Mouse (Mus musculus) intestine, embryonic 16.5 days (tissue): ENCODE results near the gene Dnajb1. TPM values are rescaled to one million over a fixed set of nuclear protein-coding genes. Genes with fewer than 3 reads are reported as not detected.

ENCODE experiments used
- ATAC-seq: fragments of 200-750 bp; cut with Nextera tagmentation; 2 replicates; pipeline ENCODE4 v1.8.0; 2017; ENCODE audit warnings: moderate TSS enrichment, moderate library complexity
- H3K27ac ChIP-seq: fragments of 300-500 bp; sonication (generic); 2 replicates; pipeline ENCODE4 v1.5.1; 2014; ENCODE audit warnings: mild to moderate bottlenecking, low read length
- H3K27me3 ChIP-seq: fragments of 300-500 bp; sonication (generic); replicated peaks from 2 replicates; pipeline ENCODE4 v1.6.1; 2014; ENCODE audit warnings: low read length, control low read depth, mixed read lengths; ENCODE audit not compliant: control insufficient read depth, insufficient read depth
- H3K36me3 ChIP-seq: fragments of 300-500 bp; sonication (generic); 2 replicates; pipeline ENCODE4 v1.6.1; 2014; ENCODE audit warnings: low read length, control low read depth; ENCODE audit not compliant: control insufficient read depth, insufficient read depth
- H3K4me1 ChIP-seq: fragments of 300-500 bp; sonication (generic); 2 replicates; pipeline ENCODE4 v1.6.1; 2014; ENCODE audit warnings: low read length, control low read depth, mixed read lengths; ENCODE audit not compliant: control insufficient read depth, insufficient read depth
- H3K4me2 ChIP-seq: fragments of 300-500 bp; sonication (generic); 2 replicates; pipeline ENCODE4 v1.6.1; 2014; ENCODE audit warnings: low read depth, low read length, control low read depth
- H3K4me3 ChIP-seq: fragments of 300-500 bp; sonication (generic); 2 replicates; pipeline ENCODE4 v1.5.1; 2014; ENCODE audit warnings: mild to moderate bottlenecking, low read length
- H3K9ac ChIP-seq: fragments of 300-500 bp; sonication (generic); 2 replicates; pipeline ENCODE4 v1.6.1; 2014; ENCODE audit warnings: low read depth, low read length
- H3K9me3 ChIP-seq: fragments of 300-500 bp; sonication (generic); 2 replicates; pipeline ENCODE4 v1.6.1; 2016; ENCODE audit warnings: low read length, control low read depth; ENCODE audit not compliant: control insufficient read depth
- WGBS: fragments of 180-500 bp; shearing (Covaris S2); extraction: QIAGEN DNeasy Blood & Tissue Kit; methylation state at CpG from one replicate; pipeline ENCODE4 v1.1.7; 2014; 5-methylcytosine and 5-hydroxymethylcytosine counted together
- polyA plus RNA-seq: library from polyadenylated mRNA; unstranded; fragments of >200 nt; fragmentation: Nextera tagmentation; extraction: Ambion mirVana; gene quantifications from 2 replicates; pipeline ENCODE4 v1.2.1, GENCODE M21; 2015

Gene Dnajb1
- polyA plus RNA-seq, 1 experiment from 2014 or later: 52.0 TPM

DNA sequence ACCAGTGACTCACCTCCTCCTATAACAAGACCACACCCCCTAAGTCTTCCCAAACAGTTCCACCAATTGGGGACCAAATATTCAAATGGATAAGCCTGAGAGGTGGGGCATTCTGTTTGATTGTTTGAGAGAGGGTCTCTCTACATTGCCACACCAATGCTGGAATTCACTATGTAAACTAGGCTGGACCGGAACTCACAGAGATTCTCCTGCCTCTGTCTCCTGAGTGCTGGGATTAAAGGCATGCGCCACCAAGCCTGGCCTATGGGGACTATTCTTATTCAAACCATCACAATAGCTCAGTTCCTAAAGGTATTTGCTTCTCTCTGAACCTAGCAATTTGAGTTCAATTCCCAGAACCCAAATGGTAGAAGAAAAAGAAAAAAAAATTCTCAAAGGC is 10.6 kb downstream of the Dnajb1 start:
- H3K36me3 ChIP-seq: no peaks in the 10 kb centered on the region
- peaks cover 2% of the 10 kb centered on the region; the same call in 1 of the 2 replicates for H3K4me1 ChIP-seq
- no peak overlapping the region for H3K9ac ChIP-seq
- WGBS: 92% methylated on average over 2 of the region's 2 CpGs
- no peaks in the 10 kb centered on the region for H3K9me3 ChIP-seq
- no peak for ATAC-seq
- H3K4me3 ChIP-seq: no peak overlapping the region
- H3K4me2 ChIP-seq: no peak overlapping the region
- no peaks in the 10 kb centered on the region for H3K27me3 ChIP-seq
- H3K27ac ChIP-seq: no peak overlapping the region

DNA sequence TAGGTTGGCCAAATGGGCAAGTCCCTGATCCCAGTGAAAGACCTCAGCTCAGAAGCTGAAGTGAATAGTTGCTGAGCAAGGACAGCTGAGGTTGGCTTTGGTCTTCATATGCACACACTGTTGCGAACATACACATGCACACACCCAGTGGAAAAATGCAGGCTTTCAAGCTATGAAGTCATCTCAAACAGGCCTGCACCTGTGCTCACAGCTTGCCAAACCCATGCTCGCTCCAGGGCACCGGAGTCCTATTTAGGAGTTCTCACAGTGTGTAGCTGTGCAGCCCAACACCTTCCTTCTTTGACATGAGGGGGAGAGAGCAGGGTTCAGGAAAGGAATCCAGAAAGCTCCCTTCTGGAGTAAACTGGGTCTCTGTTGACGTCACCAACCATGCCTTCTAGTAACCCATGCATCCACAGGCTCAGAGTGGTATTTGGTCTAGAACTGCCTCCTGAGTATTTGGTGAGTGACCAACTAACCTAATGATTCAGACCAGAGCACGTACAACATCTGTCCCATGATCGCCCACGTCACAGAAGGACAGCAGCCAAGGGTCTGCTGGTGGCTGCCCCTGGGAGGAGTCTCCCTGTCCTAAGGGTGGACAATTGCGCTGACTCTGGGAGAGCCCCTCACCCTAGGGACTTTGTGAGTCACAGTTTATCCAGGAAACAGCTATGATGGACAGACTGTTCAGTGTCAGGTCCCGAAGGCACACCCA is 11.7 kb downstream of the Dnajb1 start:
- H3K4me2 ChIP-seq: no peak overlapping the region
- no peak for ATAC-seq

DNA sequence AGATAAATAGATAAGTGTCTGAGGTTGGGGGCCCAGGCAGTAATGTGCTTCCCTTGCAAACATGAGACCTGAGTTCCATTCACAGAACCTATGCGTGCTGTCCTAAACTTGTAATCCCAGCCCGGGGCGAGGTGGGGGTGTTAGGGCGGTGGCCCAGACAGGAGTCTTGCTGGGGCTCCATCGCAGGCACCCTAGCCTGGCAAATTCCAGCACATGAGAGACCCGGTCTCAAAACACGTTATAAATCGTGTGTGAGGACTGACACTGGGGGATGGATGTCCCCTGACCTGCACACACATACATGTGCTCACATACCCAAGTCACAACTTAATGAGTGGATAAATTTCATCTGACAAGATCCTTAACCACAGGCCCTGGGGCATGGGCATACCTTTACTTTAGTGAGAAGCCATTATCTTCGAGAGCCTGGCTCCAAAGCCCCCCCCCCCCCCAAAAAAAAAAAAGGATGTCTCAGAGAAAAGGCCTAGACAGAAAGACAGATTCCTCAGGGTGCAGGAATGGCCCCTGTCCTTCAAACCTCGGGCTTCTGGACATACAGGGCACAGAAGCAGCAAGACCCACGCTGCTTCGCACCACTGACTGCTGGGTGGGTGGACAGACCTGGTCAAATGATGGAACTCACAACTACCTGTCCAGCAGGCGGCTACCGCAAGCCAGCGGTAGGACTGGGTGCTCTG is 13.8 kb downstream of the Dnajb1 start:
- H3K4me2 ChIP-seq: peak overlapping the region; percentile 80
- H3K9me3 ChIP-seq: no peaks in the 10 kb centered on the region
- H3K27me3 ChIP-seq: no peaks in the 10 kb centered on the region
- no peaks in the 10 kb centered on the region for H3K36me3 ChIP-seq
- peak overlapping the region; percentile 42 for H3K4me3 ChIP-seq
- no peak; the same call in 1 of the 2 replicates for ATAC-seq
- WGBS: 51% methylated on average over 15 of the region's 15 CpGs
- peaks cover 2% of the 10 kb centered on the region; the same call in 1 of the 2 replicates for H3K4me1 ChIP-seq
- peak overlapping the region; percentile 60; the same call in 1 of the 2 replicates for H3K9ac ChIP-seq
- no peak overlapping the region for H3K27ac ChIP-seq

More for the DNA sequence above, 11.7 kb downstream of the Dnajb1 start:
- Histone ChIP-seq H3K4me1 (peaks cover 2% of the 10 kb centered on the region; the same call in 1 of the 2 replicates), H3K9ac (no peak overlapping the region), H3K36me3 (no peaks in the 10 kb centered on the region), H3K27ac (no peak overlapping the region), H3K9me3 (no peaks in the 10 kb centered on the region), H3K4me3 (no peak overlapping the region), H3K27me3 (no peaks in the 10 kb centered on the region)
- 85% methylated on average over 9 of the region's 9 CpGs for WGBS

DNA sequence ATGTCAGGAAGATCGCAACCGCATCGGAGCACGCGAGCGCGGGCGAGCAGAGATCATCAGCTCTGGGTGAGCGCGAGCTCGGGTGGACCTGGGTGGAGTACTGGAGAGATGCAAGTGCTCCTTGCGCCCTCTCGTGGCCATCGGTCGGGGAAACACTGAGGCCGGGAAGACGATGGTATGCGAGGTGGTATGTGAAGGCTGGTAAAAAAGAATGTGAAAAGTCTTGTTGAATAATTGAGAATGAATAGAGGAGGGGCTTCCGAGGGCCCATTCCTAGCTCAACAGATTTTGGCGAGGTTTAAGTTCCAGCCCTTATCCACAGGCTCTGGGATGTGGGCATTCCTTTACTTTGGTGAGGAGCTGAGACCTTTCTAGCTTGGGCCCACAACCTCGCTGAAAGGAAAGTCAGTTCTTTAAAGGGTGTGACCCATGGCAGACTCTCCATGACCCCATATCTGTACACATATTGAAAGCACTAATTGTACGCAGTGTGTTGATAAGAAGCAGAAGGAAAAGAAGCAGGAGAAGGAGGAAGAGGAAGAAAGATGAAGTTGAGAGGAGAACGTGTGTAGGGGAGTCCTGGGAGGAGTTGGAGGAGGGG is 14.5 kb downstream of the Dnajb1 start:
- Histone ChIP-seq H3K9ac (peak overlapping the region; percentile 60; the same call in 1 of the 2 replicates), H3K4me3 (peak overlapping the region; percentile 42), H3K9me3 (no peaks in the 10 kb centered on the region), H3K36me3 (no peaks in the 10 kb centered on the region), H3K4me2 (peak overlapping the region; percentile 80), H3K27me3 (no peaks in the 10 kb centered on the region), H3K4me1 (peaks cover 2% of the 10 kb centered on the region; the same call in 1 of the 2 replicates), H3K27ac (no peak overlapping the region)
- peak; percentile 91 for ATAC-seq
- WGBS: 7% methylated on average over 23 of the region's 23 CpGs

DNA sequence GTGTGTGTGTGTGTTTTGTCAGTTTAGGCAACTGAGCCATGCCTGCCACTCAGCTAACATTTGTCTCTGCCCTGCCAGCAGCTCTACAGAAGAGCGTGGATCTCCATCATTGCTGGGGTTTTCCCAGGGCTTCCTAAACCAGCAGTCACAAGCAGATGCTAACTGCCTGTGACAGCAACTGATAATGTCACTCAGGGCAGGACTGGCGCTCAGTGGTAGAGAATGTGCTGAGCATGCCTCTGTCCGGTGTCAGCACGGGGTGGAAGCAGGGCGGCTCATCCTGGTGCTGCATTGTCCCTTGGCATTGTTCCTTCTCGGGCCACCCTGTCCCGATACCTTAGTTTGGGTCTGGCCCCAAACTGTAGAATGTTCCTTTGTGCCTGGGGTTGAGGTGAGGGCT is 15.6 kb downstream of the Dnajb1 start:
- H3K9me3 ChIP-seq: no peaks in the 10 kb centered on the region
- H3K9ac ChIP-seq: no peak overlapping the region
- H3K4me3 ChIP-seq: no peak overlapping the region
- H3K4me2 ChIP-seq: no peak overlapping the region
- peaks cover 2% of the 10 kb centered on the region; the same call in 1 of the 2 replicates for H3K4me1 ChIP-seq
- no peaks in the 10 kb centered on the region for H3K27me3 ChIP-seq
- no peak overlapping the region for H3K27ac ChIP-seq
- ATAC-seq: no peak
- 85% methylated on average over 7 of the region's 7 CpGs for WGBS
- no peaks in the 10 kb centered on the region for H3K36me3 ChIP-seq

DNA sequence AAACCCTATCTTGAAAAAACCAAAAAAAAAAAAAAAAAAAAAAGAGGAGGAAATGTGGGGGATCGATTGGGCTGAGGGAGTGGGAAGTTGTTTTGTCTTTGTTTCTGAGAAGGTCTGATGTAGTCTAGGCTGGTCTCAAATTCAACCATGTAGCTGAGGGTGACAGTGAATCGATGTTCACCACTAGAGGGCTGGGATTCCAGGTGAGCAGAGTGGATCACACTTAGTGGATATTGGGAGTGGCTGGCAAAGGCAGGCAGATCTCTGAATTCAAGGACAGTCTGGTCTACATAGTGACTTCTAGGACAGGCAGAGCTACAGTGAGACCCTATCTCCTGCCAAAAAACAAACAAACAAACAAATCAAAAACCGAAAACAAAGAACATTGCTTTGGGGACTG is 16.7 kb downstream of the Dnajb1 start:
- H3K27ac ChIP-seq: no peak overlapping the region
- no peak overlapping the region for H3K4me3 ChIP-seq
- no peaks in the 10 kb centered on the region for H3K36me3 ChIP-seq
- WGBS: 36% methylated on average over 3 of the region's 3 CpGs
- peaks cover 2% of the 10 kb centered on the region; the same call in 1 of the 2 replicates for H3K4me1 ChIP-seq
- 0 out of 2 replicates have a peak, but pooled peaks have one; percentile 32 for ATAC-seq
- H3K4me2 ChIP-seq: no peak overlapping the region
- H3K27me3 ChIP-seq: no peaks in the 10 kb centered on the region
- no peak overlapping the region for H3K9ac ChIP-seq
- no peaks in the 10 kb centered on the region for H3K9me3 ChIP-seq

DNA sequence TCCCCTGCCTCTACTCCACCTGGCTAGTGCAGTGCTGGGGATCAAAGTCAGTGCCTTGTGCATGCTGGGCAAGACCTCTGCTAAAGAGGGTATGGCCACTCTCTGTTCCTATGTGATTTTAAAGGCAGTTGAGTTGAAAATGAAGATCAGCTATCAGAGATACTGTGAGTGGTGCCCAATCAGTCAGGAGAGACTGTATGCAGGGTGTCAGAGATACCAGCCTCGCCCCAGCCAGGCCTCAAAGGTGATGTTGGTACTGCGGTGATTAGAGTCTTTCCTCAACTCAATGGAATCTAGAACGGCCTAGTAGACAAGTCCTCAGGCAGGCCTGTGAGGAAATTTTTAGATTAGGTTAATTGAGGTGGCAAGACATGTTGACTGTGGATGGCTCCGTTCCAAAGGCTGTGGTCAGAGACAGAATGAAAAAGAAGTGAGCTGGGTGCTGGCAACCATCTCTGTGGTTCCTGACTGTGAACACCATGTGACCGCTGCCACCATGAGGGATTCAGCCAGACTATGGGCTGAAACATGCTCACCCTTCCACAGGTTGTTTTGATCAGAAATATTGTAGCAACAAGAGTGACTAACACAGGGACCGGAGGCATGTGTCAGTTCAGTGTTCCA is 17.8 kb downstream of the Dnajb1 start:
- no peaks in the 10 kb centered on the region for H3K36me3 ChIP-seq
- no peak overlapping the region for H3K9ac ChIP-seq
- H3K27ac ChIP-seq: no peak overlapping the region
- peaks cover 2% of the 10 kb centered on the region; the same call in 1 of the 2 replicates for H3K4me1 ChIP-seq
- WGBS: 88% methylated on average over 6 of the region's 6 CpGs
- H3K27me3 ChIP-seq: no peaks in the 10 kb centered on the region
- no peak for ATAC-seq
- no peak overlapping the region for H3K4me2 ChIP-seq
- H3K4me3 ChIP-seq: no peak overlapping the region
- no peaks in the 10 kb centered on the region for H3K9me3 ChIP-seq

DNA sequence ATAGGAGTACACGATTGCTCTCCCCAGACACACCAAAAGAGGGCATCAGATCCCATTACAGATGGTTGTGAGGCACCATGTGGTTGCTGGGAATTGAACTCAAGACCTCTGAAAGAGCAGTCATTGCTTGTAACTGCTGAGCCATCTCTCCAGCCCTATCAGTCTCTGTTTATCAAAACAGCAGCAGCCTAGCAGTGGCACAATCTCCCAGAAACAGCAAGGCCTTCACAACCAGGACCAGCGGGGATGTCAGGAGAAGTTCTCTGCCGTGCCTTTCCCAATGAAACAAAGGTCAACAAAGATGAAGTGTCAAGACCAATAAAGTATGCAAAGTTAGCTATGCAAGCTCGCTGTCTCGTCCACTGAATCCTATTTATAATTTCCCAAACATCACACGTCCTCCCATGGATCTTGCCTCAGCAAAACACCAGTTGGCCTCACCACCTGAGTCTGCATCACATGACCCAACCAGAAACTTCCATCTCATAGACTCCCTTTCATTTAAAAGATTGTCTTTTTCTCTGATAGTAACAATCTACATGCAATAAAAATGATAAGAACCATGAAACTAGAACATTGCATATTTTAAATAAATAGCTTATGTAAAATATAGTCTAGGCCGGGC is 24.2 kb downstream of the Dnajb1 start:
- Histone ChIP-seq H3K4me1 (no peaks in the 10 kb centered on the region), H3K4me2 (no peak overlapping the region), H3K4me3 (no peak overlapping the region), H3K9me3 (0 out of 2 replicates have a peak, but pooled peaks cover 4% of the 10 kb centered on the region), H3K27me3 (no peaks in the 10 kb centered on the region), H3K36me3 (no peaks in the 10 kb centered on the region), H3K27ac (no peak overlapping the region), H3K9ac (no peak overlapping the region)
- ATAC-seq: no peak
- 75% methylated on average over 7 of the region's 7 CpGs for WGBS
